Mouse (Mus musculus) liver, embryonic 11.5 days (tissue): Measurements from ENCODE around the gene Adcy2. TPM values are rescaled to one million over a fixed set of nuclear protein-coding genes. Genes with fewer than 3 reads are reported as not detected.

Source experiments
- ATAC-seq: fragments of 200-750 bp; cut with Nextera tagmentation; replicated peaks from 2 replicates; pipeline ENCODE4 v1.8.0; 2017; ENCODE audit warnings: moderate number of reproducible peaks, mild to moderate bottlenecking, moderate TSS enrichment, moderate library complexity; ENCODE audit not compliant: low FRiP score
- DNase-seq: peaks from one replicate; pipeline ENCODE4 v3.0.0-alpha.2; 2017; ENCODE audit warnings: low spot score
- H3K27ac ChIP-seq: fragments of 300-500 bp; sonication (generic); 2 replicates; pipeline ENCODE4 v1.5.1; 2014; ENCODE audit warnings: mild to moderate bottlenecking, low read depth, low read length, control low read depth
- H3K27me3 ChIP-seq: fragments of 300-500 bp; sonication (generic); replicated peaks from 2 replicates; pipeline ENCODE4 v1.6.1; 2014; ENCODE audit warnings: low read length, mixed read lengths; ENCODE audit not compliant: control insufficient read depth, insufficient read depth
- H3K36me3 ChIP-seq: fragments of 300-500 bp; sonication (generic); 2 replicates; pipeline ENCODE4 v1.6.1; 2014; ENCODE audit warnings: mild to moderate bottlenecking, low read length, moderate library complexity, mixed read lengths; ENCODE audit not compliant: control insufficient read depth, insufficient read depth
- H3K4me1 ChIP-seq: fragments of 300-500 bp; sonication (generic); replicated peaks from 2 replicates; pipeline ENCODE4 v1.6.1; 2014; ENCODE audit warnings: low read length, mixed read lengths; ENCODE audit not compliant: control insufficient read depth, insufficient read depth
- H3K4me2 ChIP-seq: fragments of 300-500 bp; sonication (generic); 2 replicates; pipeline ENCODE4 v1.6.1; 2014; ENCODE audit warnings: mild to moderate bottlenecking, control low read depth, moderate library complexity
- H3K4me3 ChIP-seq: fragments of 300-500 bp; sonication (generic); 2 replicates; pipeline ENCODE4 v1.5.1; 2014; ENCODE audit warnings: low read depth, low read length, control low read depth
- H3K9ac ChIP-seq: fragments of 300-500 bp; sonication (generic); 2 replicates; pipeline ENCODE4 v1.6.1; 2014; ENCODE audit warnings: low read depth, low read length, control low read depth
- H3K9me3 ChIP-seq: fragments of 300-500 bp; sonication (generic); 2 replicates; pipeline ENCODE4 v1.6.1; 2016; ENCODE audit warnings: low read length, inconsistent platforms, mixed read lengths; ENCODE audit not compliant: control insufficient read depth
- WGBS: fragments of 180-500 bp; shearing (Covaris S2); extraction: QIAGEN DNeasy Blood & Tissue Kit; methylation state at CpG from one replicate; pipeline ENCODE4 v1.1.7; 2014; 5-methylcytosine and 5-hydroxymethylcytosine counted together
- polyA plus RNA-seq: library from polyadenylated mRNA; unstranded; fragments of >200 nt; fragmentation: Nextera tagmentation; extraction: Ambion mirVana; gene quantifications from 2 replicates; pipeline ENCODE4 v1.2.1, GENCODE M21; 2014

The Adcy2 gene
- polyA plus RNA-seq, 1 experiment from 2014 or later: 0.71 TPM

- no peaks in the 10 kb centered on the region for H3K27me3 ChIP-seq
- DNase-seq (no peak), ATAC-seq (no peak)
- no peaks in the 10 kb centered on the region for H3K9me3 ChIP-seq
- no peak overlapping the region for H3K4me2 ChIP-seq
- H3K36me3 ChIP-seq: peaks cover 25% of the 10 kb centered on the region
- no peak overlapping the region for H3K27ac ChIP-seq
- 87% methylated on average over 19 of the region's 19 CpGs for WGBS
- H3K9ac ChIP-seq: no peak overlapping the region
- H3K4me3 ChIP-seq: no peak overlapping the region
- H3K4me1 ChIP-seq: no peaks in the 10 kb centered on the region
These were observed 427.1 kb downstream of the Adcy2 start for GRCm38 (mm10) chr13:68572247-68572646.
